Mouse (Mus musculus) frontal cortex, postnatal 10 days (tissue): ENCODE data around the gene Gm3285.

Experiments
- DNase-seq, 2 experiments: peaks; one replicate each; pipeline ENCODE4 v3.0.0; 2022; ENCODE audit warnings: low spot score in 2 of 2, mixed read lengths in 1 of 2

Gene Gm3285

GRCm38 (mm10) chr10:77861675-77862074, at the start of gene Gm3285:
Gene Gm3285 (plus strand): TSS chr10:77861975.
- DNase-seq = no peak

- DNase-seq = no peak
Observed at GRCm38 (mm10) chr10:77814382-77814781, 47.4 kb upstream of the Gm3285 start, which contains the start of gene Gm2696. Gene Gm2696 (plus strand): TSS chr10:77814682.

- DNase-seq = no peak
Observed at GRCm38 (mm10) chr10:77815514-77815913, 46.3 kb upstream of the Gm3285 start.

DNA sequence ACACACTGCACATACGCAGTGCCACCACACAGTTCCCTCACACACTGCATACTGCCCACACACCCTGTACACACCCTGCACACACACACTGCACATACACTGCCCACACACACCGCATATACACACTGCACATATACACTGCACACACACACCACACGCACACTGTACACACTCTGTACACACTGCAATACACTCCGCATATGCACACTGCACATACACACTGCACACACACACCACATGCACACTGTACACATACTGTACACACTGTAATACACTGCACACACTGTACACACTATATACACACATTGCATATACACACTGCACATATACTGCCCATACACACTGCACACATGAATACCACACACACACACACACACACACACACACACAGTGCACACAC, 43.3 kb upstream of the Gm3285 start:
- no peak for DNase-seq

DNA sequence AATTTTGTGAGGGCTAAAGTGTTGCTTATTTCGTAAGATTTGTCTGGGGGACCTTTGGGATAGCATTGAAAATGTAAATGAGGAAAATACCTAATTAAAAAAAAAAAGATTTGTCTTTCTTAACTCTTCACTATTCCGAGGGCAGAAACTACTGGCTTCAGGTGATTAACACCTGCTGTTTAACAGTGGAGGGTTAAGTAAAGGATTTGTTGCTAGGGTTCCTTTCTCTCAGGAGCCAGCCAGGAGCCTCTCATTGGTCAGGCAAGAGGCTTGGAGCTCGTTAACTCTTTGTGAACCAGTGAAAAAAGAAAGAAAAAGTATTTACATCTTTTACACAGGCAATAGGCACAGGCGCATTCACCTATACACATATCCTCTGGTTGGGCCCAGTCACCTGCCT, 42.6 kb upstream of the Gm3285 start:
- no peak for DNase-seq

- DNase-seq = no peak
Observed at GRCm38 (mm10) chr10:77826951-77827350, 34.8 kb upstream of the Gm3285 start, which contains the start of gene Krtap10-4. Gene Krtap10-4 (minus strand): TSS chr10:77827095.

DNA sequence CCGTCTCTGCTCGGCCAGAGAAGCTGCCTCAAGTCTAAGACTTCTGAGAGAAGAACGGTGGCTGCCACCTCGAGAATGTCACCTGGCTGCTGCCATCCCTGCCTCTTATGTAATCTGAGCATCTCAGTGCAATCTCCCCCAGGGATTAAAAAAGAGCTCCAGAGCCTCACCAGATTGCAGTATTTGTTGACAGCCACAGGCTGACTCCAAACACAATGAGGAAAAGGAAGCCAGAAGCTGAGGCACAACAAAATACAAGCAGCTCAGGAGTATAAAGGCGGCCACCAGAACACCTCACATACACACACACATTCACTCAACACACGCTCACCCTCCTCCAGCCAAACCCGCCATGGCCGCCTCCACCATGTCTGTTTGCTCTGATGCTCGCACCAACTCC, 26.1 kb upstream of the Gm3285 start, which contains the start of gene Krtap10-10:
TSS of gene Krtap10-10 (plus strand) at position 301 of the 400 bp plus-strand sequence.
- no peak for DNase-seq

DNA sequence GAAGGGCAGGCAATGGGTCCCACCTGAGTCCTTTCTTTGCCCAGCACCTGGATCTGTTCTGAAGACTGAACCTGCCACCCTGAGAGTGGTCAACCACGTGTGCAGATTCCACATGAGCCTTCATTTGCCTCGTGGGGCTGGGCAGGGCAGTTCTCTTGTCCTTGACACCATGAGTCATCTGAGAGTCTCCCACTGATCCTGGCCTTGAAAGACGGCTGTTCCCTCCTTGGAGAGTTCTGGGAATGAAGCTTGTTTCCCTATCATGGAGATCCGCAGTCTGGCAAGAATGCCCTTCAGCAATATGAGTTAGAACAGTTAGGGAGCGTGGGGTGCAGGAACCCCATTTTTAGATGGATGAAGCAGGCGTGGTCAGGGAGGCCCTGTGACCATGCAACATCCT, 22.8 kb upstream of the Gm3285 start:
- DNase-seq = no peak

GRCm38 (mm10) chr10:77846503-77846902, 15.3 kb upstream of the Gm3285 start, which contains the start of gene Gm36176:
Gene Gm36176 (plus strand): TSS chr10:77846803.
- DNase-seq = no peak

DNA sequence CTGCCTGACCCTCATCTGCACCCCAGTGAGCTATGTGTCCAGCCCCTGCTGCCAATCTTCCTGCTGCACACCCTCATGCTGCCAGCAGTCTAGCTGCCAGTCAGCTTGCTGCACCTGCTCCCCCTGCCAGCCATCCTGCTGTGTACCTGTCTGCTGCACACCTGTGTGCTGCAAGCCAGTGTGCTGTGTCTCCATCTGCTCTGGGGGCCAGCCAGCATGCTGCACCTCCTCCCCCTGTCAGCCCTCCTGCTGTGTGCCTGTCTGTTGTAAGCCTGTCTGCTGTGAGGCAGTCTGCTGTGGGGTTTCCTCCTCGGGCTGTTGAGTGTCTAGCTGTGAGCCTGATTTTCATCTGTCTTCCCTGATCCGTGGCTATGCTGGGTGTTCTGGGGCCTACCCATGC, 14.8 kb upstream of the Gm3285 start:
- DNase-seq = no peak

DNA sequence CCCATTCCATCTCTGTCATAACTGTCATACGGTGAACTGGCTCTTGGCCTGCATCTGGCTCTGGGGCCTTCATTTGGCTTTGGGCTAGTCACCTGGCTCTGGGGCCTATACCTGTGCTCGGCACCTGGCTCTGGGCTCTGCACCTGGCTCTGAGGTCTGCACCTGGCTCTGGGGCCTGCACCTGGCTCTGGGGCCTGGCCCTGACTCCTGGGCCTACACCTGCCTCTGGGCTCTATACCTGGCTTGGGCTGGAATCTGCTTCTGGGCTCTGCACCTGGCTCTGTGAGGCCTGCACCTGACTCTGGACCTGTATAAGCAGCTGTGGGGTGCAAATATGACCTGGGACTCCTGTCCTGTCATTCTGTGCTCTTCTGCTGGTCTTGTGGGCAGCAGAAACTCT, 14.2 kb upstream of the Gm3285 start:
- DNase-seq = no peak

- DNase-seq = no peak
Observed at GRCm38 (mm10) chr10:77852559-77852958, 9.2 kb upstream of the Gm3285 start, which contains the start of gene Gm10318. Gene Gm10318 (plus strand): TSS chr10:77852859.

DNA sequence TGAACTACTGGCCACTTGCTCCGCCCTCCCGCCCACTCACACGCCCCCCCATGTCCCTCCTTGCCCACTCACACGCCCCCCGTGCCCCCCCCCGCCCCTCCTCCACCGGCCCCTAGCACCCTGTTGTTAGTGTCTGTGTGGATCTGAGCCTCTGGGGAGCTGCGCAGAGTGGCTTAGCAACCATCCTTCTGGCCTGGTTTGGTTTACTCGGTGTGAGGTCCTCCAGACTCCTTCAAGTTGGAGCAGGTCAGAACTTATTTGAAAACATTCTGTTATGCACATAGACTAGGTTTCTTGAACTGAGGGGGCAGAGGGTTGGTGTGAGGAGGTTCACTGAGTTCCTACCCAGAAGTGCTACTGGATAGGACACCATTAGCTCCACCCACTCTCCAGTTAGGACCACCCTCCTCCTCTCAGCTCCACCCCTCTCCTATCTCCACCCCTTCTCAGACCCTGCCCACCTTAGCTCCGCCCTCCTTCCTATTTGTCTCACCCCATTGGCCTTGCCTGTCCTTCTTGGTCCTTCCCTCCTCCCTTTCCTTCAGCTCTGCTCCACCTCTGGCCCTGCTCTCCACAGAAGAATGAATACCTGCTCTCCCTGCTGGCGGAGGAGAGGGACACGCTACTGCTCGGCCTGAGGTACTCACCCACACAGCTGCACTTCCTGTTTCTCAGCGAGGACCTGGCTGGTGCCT, 2.4 kb downstream of the Gm3285 start:
- no peak for DNase-seq

DNA sequence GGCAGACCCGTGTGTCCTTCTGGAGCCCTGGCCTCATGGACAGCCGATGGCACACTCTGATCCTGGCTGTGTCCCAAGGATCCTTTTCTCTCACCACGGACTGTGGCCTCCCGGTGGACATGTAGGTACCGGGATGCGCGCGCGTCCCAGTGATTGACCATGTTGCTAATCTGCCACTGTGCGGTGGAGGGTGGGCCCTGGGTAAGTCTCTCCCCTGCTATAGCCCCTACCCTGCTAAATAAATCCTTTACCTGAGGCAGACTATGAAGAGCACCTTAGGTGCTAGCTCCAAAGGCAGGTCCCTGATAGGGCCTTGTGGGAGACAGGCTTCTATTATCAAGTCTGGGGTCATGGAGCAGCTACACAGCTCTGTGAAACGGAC, 3.0 kb downstream of the Gm3285 start:
- DNase-seq = no peak

DNA sequence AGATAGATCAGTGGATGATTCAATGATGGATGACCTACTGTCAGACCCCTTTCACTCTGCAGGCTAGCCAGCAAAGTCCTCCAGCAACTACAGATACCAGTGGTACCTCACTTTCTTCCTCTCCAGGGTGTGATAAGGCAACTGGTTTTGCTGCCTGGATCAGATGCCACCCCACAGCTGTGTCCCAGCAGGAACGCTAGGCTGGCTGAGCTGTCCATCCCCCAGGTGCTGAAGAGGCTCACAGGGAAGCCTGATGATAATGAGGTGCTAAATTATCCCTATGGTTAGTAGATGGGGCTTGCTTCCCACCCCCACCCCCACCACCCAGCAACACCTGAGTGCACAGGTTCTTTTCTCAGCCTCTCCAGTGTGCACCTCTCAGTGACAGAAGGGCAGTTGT, 5.8 kb downstream of the Gm3285 start:
- DNase-seq = no peak

DNA sequence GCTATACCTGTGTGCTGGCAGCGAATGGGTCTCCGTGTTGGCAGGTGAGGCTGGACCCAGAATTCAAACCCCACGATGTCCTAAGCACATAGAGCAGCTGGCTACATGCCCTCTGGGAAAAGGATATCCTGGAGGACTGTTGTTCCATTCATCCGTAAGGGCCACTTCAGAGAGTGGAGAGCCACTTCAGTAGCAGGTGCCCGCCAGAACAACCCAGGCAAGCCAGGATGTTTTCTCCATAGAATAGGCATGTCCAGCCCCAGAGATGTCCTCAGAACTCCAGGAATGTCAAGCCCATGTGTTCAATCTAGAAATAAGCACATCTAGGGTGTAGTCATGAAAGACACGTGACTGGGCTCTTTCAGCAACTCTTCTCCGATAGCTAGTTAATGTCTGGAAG, 7.9 kb downstream of the Gm3285 start:
- DNase-seq = no peak

DNA sequence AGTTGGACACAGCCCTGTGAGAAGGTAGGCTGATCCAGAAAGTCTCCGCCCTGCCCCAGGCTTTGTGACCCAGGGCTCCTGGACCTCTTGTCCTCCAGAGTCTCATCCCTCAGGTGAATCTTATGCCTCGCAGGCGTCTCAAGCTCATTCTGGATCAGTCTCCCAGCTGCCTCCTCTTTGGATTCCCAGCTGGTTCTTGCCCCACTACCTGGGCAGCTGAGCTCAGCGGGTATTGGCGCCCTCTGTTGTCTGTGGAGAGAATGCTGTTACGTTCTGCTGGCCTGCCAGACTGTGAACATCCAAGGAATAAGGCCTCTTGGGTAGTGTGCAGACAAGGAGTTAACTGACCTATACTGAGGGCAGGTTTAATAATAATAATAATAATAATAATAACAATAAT, 17.2 kb downstream of the Gm3285 start:
- DNase-seq = no peak

GRCm38 (mm10) chr10:77880305-77880704, 18.5 kb downstream of the Gm3285 start:
- no peak for DNase-seq

DNA sequence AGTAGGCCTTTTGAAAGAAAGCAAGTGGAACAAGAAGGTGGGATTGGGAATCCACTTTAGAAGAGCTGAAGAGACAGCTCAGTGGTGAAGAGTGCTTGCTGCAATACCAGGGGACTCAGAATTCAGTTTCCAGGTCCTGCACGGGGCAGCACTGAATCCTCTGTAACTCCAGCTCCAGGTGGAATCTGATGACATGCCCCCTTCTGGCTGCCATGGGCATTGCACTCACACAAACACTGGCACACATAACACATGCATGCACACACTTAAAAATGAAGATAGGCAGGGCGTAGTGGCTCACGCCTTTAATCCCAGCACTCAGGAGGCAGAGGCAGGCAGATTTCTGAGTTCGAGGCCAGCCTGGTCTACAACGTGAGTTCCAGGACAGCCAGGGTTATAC, 20.8 kb downstream of the Gm3285 start:
- no peak for DNase-seq

DNA sequence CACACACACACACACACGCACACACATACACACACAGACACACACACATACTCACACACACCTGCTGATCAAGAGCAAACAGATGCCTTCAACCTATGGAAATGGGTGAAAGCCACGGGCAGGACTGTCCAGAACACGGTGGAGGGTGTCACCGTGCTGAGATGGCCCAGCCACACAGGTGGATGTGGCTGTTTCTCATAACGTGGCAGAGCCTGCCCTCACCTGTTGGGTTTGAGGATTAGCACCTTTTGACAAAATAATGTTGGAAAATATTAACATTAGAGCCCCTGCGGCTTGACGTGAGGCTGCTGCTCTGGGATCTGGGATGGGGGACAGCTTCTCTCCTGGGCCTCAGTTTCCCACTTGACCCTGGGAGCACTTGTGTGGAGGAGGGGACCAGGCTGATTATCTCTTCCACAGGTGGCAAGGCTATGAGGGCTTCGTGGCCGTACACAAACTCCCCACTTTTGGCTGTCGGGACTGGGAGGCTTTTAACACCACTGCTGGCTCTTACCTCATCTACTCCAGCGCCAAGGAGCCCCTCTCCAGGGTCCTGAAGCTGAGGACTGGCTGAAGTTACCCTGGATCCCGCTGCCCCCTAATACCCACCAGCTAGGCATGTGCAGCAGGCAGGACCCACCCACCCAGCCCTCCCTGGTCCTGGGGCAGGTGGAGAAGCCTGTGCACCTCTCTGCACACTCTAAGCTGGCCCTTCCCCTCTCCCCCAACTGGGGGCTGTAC, 24.4 kb downstream of the Gm3285 start:
- DNase-seq = no peak

DNA sequence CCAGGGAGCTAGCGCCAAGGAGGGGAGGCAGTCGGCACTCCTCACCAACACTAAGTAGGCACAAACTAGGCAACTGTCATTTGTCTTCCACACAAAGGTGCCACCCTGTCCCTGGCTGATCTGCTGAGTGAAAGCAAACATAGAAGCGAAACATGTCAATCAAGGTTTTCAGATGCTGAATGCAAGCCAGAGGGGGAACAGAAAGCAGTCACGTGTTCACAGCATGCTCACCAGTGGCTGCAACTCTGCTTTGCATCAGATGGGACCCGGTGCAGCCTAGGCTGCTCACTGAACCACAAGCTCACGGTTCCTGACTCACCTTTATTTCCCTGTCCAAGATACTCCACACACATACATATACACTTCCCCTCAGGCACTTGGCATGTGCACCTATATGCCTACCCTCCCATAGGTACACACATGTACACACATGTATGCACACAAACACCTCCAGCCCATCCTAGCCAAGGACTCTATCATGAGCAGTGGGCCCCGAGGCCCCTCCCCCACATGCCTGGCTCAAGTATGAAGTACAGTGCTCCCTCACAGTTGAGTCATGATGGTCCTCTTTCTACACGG, 29.3 kb downstream of the Gm3285 start:
- no peak for DNase-seq

DNA sequence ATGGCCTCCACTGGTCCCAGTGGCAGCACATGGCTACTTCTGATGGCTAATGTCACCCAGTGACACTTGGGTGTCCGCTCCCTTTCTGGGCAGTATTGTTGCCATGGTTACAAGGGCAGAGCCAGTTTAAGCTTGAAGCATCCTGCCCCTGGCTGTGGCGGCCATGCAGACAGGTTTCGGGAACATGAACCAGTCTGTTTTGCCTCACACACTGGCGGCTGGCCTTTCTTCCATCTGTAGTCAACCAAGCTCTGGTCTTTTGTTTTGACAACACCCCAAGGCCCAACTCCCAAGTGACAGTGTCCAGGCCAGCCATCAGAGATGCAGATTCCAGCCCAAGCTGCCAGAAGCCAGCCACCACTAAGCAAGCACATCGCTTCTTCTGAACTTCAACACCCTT, 33.8 kb downstream of the Gm3285 start:
- DNase-seq = no peak

- no peak for DNase-seq
Observed at GRCm38 (mm10) chr10:77900126-77900525, 38.4 kb downstream of the Gm3285 start.
